Mouse (Mus musculus) heart, adult 2 months (tissue): ENCODE data around the gene Trhde. TPM values are rescaled to one million over a fixed set of nuclear protein-coding genes. Genes with fewer than 3 reads are reported as not detected.

Source experiments
- DNase-seq, 2 experiments: peaks; one replicate each; pipeline ENCODE4 v3.0.0; 2021
- H3K27ac ChIP-seq: fragments of 200-600 bp; 2 replicates; pipeline ENCODE4 v1.8.1; 2022
- H3K27me3 ChIP-seq: fragments of 200-500 bp; 2 replicates; pipeline ENCODE4 v1.6.1; 2012; ENCODE audit warnings: mild to moderate bottlenecking, low read length, inconsistent platforms, mixed read lengths; ENCODE audit not compliant: control insufficient read depth, insufficient read depth
- H3K36me3 ChIP-seq: fragments of 200-500 bp; 2 replicates; pipeline ENCODE4 v1.6.1; 2012; ENCODE audit warnings: low read length, inconsistent platforms; ENCODE audit not compliant: control insufficient read depth, insufficient read depth
- H3K4me1 ChIP-seq: fragments of 200-500 bp; 2 replicates; pipeline ENCODE4 v1.6.1; 2011; ENCODE audit warnings: low read length; ENCODE audit not compliant: control insufficient read depth, insufficient read depth
- H3K4me3 ChIP-seq: fragments of 200-600 bp; 2 replicates; pipeline ENCODE4 v1.8.1; 2022
- H3K79me2 ChIP-seq: fragments of 200-500 bp; replicated peaks from 2 replicates; pipeline ENCODE4 v1.6.1; 2012; ENCODE audit warnings: mild to moderate bottlenecking, inconsistent platforms, low read length, moderate library complexity, mixed read lengths; ENCODE audit not compliant: control insufficient read depth, insufficient read depth
- H3K9ac ChIP-seq: fragments of 200-500 bp; 2 replicates; pipeline ENCODE4 v1.6.1; 2012; ENCODE audit warnings: low read depth, mild to moderate bottlenecking, control low read depth, inconsistent platforms, low read length, mixed read lengths
- CTCF ChIP-seq: fragments of 200-600 bp; IDR thresholded peaks from 2 replicates; pipeline ENCODE4 v1.8.1; 2022; ENCODE audit warnings: antibody characterized with exemption, mild to moderate bottlenecking, moderate library complexity
- EP300 ChIP-seq: fragments of 200-500 bp; IDR thresholded peaks from 2 replicates; pipeline ENCODE4 v1.6.1; 2011; ENCODE audit warnings: low read depth, low read length, control low read depth; ENCODE audit not compliant: insufficient read depth
- POLR2A ChIP-seq: fragments of 200-500 bp; IDR thresholded peaks from 2 replicates; pipeline ENCODE4 v1.6.1; 2011; ENCODE audit warnings: mild to moderate bottlenecking, low read depth, low read length, control low read depth; ENCODE audit not compliant: insufficient read depth
- WGBS: fragments of 180-500 bp; shearing (Covaris S2); methylation state at CpG from one replicate; pipeline ENCODE4 v1.1.7; 2018; 5-methylcytosine and 5-hydroxymethylcytosine counted together
- intact Hi-C: fragments of 180-260 bp; cut with DNase I; formaldehyde crosslinking; loops from one replicate; pipeline ENCODE4 v1.15.1; 2025
- polyA plus RNA-seq: library from polyadenylated mRNA; depleted of rRNA; stranded (reverse); fragments of >200 nt; gene quantifications from 2 replicates; pipeline ENCODE4 v1.2.3, GENCODE M21; 2012
- total RNA-seq, 2 experiments: library from RNA; stranded (reverse); gene quantifications; 2 replicates each; pipeline ENCODE4 v1.2.3; 2021

Gene Trhde
- total and polyA plus RNA-seq, 3 experiments: 0.18 to 0.39 (median 0.27) TPM

GRCm38 (mm10) chr10:114509186-114509585 is 292.9 kb downstream of the Trhde start:
- no peak overlapping the region for H3K27ac ChIP-seq
- no peak overlapping the region for H3K4me3 ChIP-seq
- no peak for DNase-seq
- 60% methylated on average over 1 of the region's 1 CpGs for WGBS
- H3K9ac ChIP-seq: no peak overlapping the region
- TF ChIP-seq POLR2A (no peak), CTCF (no peak), EP300 (no peak)
- no peaks in the 10 kb centered on the region for H3K27me3 ChIP-seq
- H3K4me1 ChIP-seq: no peaks in the 10 kb centered on the region
- H3K79me2 ChIP-seq: no peaks in the 10 kb centered on the region
- H3K36me3 ChIP-seq: no peaks in the 10 kb centered on the region
- intact Hi-C loops: no loop called here

GRCm38 (mm10) chr10:114488806-114489205 is 313.3 kb downstream of the Trhde start:
- no peak overlapping the region for H3K27ac ChIP-seq
- WGBS: 81% methylated on average over 4 of the region's 4 CpGs
- intact Hi-C loops: no loop called here
- no peaks in the 10 kb centered on the region for H3K4me1 ChIP-seq
- no peaks in the 10 kb centered on the region for H3K27me3 ChIP-seq
- H3K9ac ChIP-seq: no peak overlapping the region
- no peak overlapping the region for H3K4me3 ChIP-seq
- H3K36me3 ChIP-seq: no peaks in the 10 kb centered on the region
- DNase-seq: no peak
- no peaks in the 10 kb centered on the region for H3K79me2 ChIP-seq
- TF ChIP-seq EP300 (no peak), CTCF (no peak), POLR2A (no peak)

GRCm38 (mm10) chr10:114455591-114455990 is 346.5 kb downstream of the Trhde start:
- Histone ChIP-seq H3K27me3 (no peaks in the 10 kb centered on the region), H3K27ac (no peak overlapping the region), H3K79me2 (no peaks in the 10 kb centered on the region), H3K4me3 (no peak overlapping the region), H3K36me3 (no peaks in the 10 kb centered on the region), H3K9ac (no peak overlapping the region), H3K4me1 (no peaks in the 10 kb centered on the region)
- DNase-seq: no peak
- WGBS: 66% methylated on average over 3 of the region's 3 CpGs
- peak; percentile 28 for TF ChIP-seq CTCF
- no peak for TF ChIP-seq POLR2A
- intact Hi-C loops: no loop called here

DNA sequence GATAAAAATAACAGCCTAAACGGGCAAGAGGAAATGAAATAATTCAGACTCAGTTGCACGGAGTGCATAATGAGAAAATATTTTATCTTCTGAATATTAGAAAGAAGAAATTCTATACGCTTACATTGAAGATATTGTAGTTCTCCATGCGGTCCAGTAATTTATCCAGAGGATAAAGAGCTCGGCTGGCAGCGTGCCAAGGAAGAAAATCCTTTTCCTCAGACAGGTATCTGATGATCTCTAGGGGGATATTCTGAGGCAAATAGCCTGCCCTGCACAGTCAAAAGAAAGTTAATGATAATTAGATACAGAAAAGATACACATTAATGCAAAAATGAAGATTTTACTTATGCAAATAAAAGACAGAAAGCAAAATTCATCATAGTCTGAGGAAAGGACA is 354.0 kb downstream of the Trhde start:
- TF ChIP-seq EP300 (no peak), CTCF (no peak), POLR2A (no peak)
- 66% methylated on average over 6 of the region's 6 CpGs for WGBS
- DNase-seq: no peak
- Histone ChIP-seq H3K79me2 (no peaks in the 10 kb centered on the region), H3K27ac (no peak overlapping the region), H3K4me1 (no peaks in the 10 kb centered on the region), H3K27me3 (no peaks in the 10 kb centered on the region), H3K9ac (no peak overlapping the region), H3K4me3 (no peak overlapping the region), H3K36me3 (no peaks in the 10 kb centered on the region)
- intact Hi-C loops: no loop called here

GRCm38 (mm10) chr10:114418956-114419530 is 383.1 kb downstream of the Trhde start:
- Histone ChIP-seq H3K36me3 (no peaks in the 10 kb centered on the region), H3K27me3 (no peaks in the 10 kb centered on the region), H3K4me3 (no peak overlapping the region), H3K4me1 (no peaks in the 10 kb centered on the region), H3K9ac (no peak overlapping the region), H3K27ac (no peak overlapping the region), H3K79me2 (no peaks in the 10 kb centered on the region)
- TF ChIP-seq POLR2A (no peak), EP300 (no peak), CTCF (no peak)
- DNase-seq: no peak
- 59% methylated on average over 3 of the region's 3 CpGs for WGBS
- intact Hi-C loops: no loop called here

GRCm38 (mm10) chr10:114415717-114416116 is 386.4 kb downstream of the Trhde start:
- Histone ChIP-seq H3K9ac (no peak overlapping the region), H3K27me3 (no peaks in the 10 kb centered on the region), H3K79me2 (no peaks in the 10 kb centered on the region), H3K4me3 (no peak overlapping the region), H3K4me1 (no peaks in the 10 kb centered on the region), H3K36me3 (no peaks in the 10 kb centered on the region), H3K27ac (no peak overlapping the region)
- intact Hi-C loops: no loop called here
- TF ChIP-seq POLR2A (no peak), CTCF (no peak), EP300 (no peak)
- WGBS: 55% methylated on average over 2 of the region's 2 CpGs
- DNase-seq: no peak

DNA sequence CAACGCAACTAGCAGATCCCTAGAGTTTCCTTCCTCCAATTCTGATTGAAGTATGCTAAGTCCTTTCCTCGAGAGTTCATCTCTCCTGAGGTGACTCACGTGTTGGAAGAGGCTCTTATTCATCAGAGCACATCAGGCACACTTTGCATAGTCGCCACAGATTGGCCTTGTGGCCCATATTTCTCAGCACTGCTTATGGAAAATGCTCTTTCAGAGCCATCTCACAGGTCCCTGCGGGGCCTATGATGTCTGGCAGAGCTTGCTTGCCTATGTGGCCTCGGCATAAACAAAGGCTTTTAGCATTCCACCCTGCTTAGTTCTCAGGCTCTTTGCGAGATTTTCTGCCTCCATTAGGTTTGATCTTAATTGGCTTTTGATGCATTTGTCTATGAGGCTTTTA is 396.8 kb downstream of the Trhde start:
- H3K9ac ChIP-seq: no peak overlapping the region
- no peaks in the 10 kb centered on the region for H3K27me3 ChIP-seq
- H3K4me3 ChIP-seq: no peak overlapping the region
- WGBS: 48% methylated on average over 7 of the region's 7 CpGs
- H3K79me2 ChIP-seq: no peaks in the 10 kb centered on the region
- intact Hi-C loops: no loop called here
- H3K27ac ChIP-seq: no peak overlapping the region
- H3K4me1 ChIP-seq: no peaks in the 10 kb centered on the region
- no peak for DNase-seq
- no peak for TF ChIP-seq CTCF
- no peak for TF ChIP-seq EP300
- no peak for TF ChIP-seq POLR2A
- no peaks in the 10 kb centered on the region for H3K36me3 ChIP-seq
